Mouse (Mus musculus): ENCODE data around the gene Akr1c19.
"Not testable (repeated sequence)": the region's sequence is repeated elsewhere in the genome, so short reads cannot be mapped to it uniquely, and the experiment has no call there.

DNA sequence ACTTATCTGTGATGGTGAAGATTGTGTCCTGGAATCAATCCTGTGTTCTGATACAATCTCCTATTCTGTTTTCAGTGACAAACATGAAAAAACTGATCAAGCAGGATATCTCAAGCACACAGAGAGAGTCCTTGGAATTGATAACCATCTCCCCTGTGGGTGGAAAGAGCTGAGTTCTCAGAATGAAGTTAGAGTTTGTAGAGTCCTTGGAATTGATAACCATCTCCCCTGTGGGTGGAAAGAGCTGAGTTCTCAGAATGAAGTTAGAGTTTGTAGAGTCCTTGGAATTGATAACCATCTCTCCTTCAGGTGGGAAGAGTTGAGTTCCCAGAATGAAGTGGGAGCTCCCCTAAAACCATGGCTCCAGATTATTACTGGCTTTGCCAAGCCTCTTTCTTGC, 28.4 kb downstream of the Akr1c19 start:
- not testable (repeated sequence) for TF ChIP-seq EP300 (IDR thresholded peaks at IDR 0.05; ENCODE audit: low read depth in 1 of 2, low read length in 2 of 2); MAZ (IDR thresholded peaks at IDR 0.05; ENCODE audit: low read depth, low read length)
